ENCODE assay signal across 8 mouse cellular contexts in genomic region chr3:129532865-129533742, GRCm38 (mm10). TPM values are rescaled to one million over a fixed set of nuclear protein-coding genes. Genes with fewer than 3 reads are reported as not detected.
A peak's percentile ranks its signal among the peaks of the same experiment; 100 is the strongest.
DNase-seq lines count a peak whose midpoint lies in the region; ATAC-seq and TF ChIP-seq lines count a peak whose summit lies in the region.

No protein-coding gene starts in this region.

- no peak for TF ChIP-seq CTCF in forebrain, postnatal 0 days (IDR thresholded peaks at IDR 0.05; ENCODE audit: low read depth)

- no peaks in the 10 kb centered on the region for H3K27me3 ChIP-seq in lung, embryonic 15.5 days
- no peaks in the 10 kb centered on the region for H3K27me3 ChIP-seq in forebrain, postnatal 0 days (ENCODE audit: insufficient read depth, low read length)
- no peaks in the 10 kb centered on the region for H3K27me3 ChIP-seq in intestine, embryonic 14.5 days (replicated peaks; ENCODE audit: control insufficient read depth, insufficient read depth, low read length)
- no peaks in the 10 kb centered on the region for H3K27me3 ChIP-seq in limb, embryonic 11.5 days (ENCODE audit: control insufficient read depth, insufficient read depth, low read length)

- H3K4me3 ChIP-seq in lung, embryonic 15.5 days: peak overlapping the region; percentile 71
- peak overlapping the region; percentile 92 for H3K4me3 ChIP-seq in forebrain, postnatal 0 days (ENCODE audit: low read depth, low read length)
- peak overlapping the region; percentile 85 for H3K4me3 ChIP-seq in intestine, embryonic 14.5 days (ENCODE audit: low read depth, low read length)
- peak overlapping the region; percentile 90 for H3K4me3 ChIP-seq in limb, embryonic 11.5 days (ENCODE audit: low read depth, low read length)

- H3K9me3 ChIP-seq in lung, embryonic 15.5 days: no peaks in the 10 kb centered on the region
- no peaks in the 10 kb centered on the region for H3K9me3 ChIP-seq in forebrain, postnatal 0 days (ENCODE audit: low read length)
- no peaks in the 10 kb centered on the region for H3K9me3 ChIP-seq in intestine, embryonic 14.5 days (ENCODE audit: control insufficient read depth, low read length)
- H3K9me3 ChIP-seq in limb, embryonic 11.5 days (ENCODE audit: control insufficient read depth, low read length): no peaks in the 10 kb centered on the region

- no peak for ATAC-seq in lung, embryonic 15.5 days (ENCODE audit: borderline replicate concordance, extremely low read depth, low FRiP score, low TSS enrichment)
- ATAC-seq in forebrain, postnatal 0 days: peak; percentile 10
- ATAC-seq in intestine, embryonic 14.5 days (replicated peaks; ENCODE audit: low FRiP score, low TSS enrichment, low read depth): peak; percentile 10
- ATAC-seq in limb, embryonic 11.5 days (ENCODE audit: insufficient number of reproducible peaks, low FRiP score, low TSS enrichment, low read depth): peak; percentile 20; the same call in 1 of the 2 replicates
- ATAC-seq in monocyte, adult 5-6 weeks (replicated peaks; ENCODE audit: insufficient number of reproducible peaks, low FRiP score, low TSS enrichment, poor library complexity, severe bottlenecking): 0 out of 2 replicates have a peak, but pooled peaks have one; percentile 2

- H3K9ac ChIP-seq in lung, embryonic 15.5 days: peak overlapping the region; percentile 95
- peak overlapping the region; percentile 92 for H3K9ac ChIP-seq in forebrain, postnatal 0 days
- H3K9ac ChIP-seq in intestine, embryonic 14.5 days (ENCODE audit: low read length): peak overlapping the region; percentile 97
- peak overlapping the region; percentile 98 for H3K9ac ChIP-seq in limb, embryonic 11.5 days (ENCODE audit: low read length)

- no peaks in the 10 kb centered on the region for H3K36me3 ChIP-seq in lung, embryonic 15.5 days
- H3K36me3 ChIP-seq in forebrain, postnatal 0 days (ENCODE audit: insufficient read depth): no peaks in the 10 kb centered on the region
- H3K36me3 ChIP-seq in intestine, embryonic 14.5 days (ENCODE audit: control insufficient read depth, insufficient read depth, low read length): no peaks in the 10 kb centered on the region
- no peaks in the 10 kb centered on the region for H3K36me3 ChIP-seq in limb, embryonic 11.5 days (ENCODE audit: control insufficient read depth, insufficient read depth, low read length)

- H3K4me1 ChIP-seq in lung, embryonic 15.5 days: peaks cover 30% of the 10 kb centered on the region
- peaks cover 20% of the 10 kb centered on the region for H3K4me1 ChIP-seq in forebrain, postnatal 0 days (ENCODE audit: insufficient read depth)
- H3K4me1 ChIP-seq in intestine, embryonic 14.5 days (replicated peaks; ENCODE audit: control insufficient read depth, insufficient read depth, low read length): peaks cover 23% of the 10 kb centered on the region
- peaks cover 16% of the 10 kb centered on the region for H3K4me1 ChIP-seq in limb, embryonic 11.5 days (ENCODE audit: control insufficient read depth, insufficient read depth, low read length)

- WGBS in lung, embryonic 15.5 days: under 1% methylated on average over 40 of the region's 40 CpGs
- WGBS in forebrain, postnatal 0 days: under 1% methylated on average over 40 of the region's 40 CpGs
- WGBS in intestine, embryonic 14.5 days: 0% methylated on average over 40 of the region's 40 CpGs
- under 1% methylated on average over 40 of the region's 40 CpGs for WGBS in limb, embryonic 11.5 days

- no peak for DNase-seq in lung, postnatal 25 days (ENCODE audit: low spot score)
- peak; percentile 52 for DNase-seq in cerebellum, adult 8-10 months
- peak; percentile 72 for DNase-seq in forebrain, postnatal 0 days
- DNase-seq in intestine, embryonic 14.5 days (ENCODE audit: low spot score): peak; percentile 85
- peak; percentile 71 for DNase-seq in limb, embryonic 11.5 days (ENCODE audit: low spot score)
- peak; percentile 49 for DNase-seq in testis, postnatal 10 days (ENCODE audit: low spot score)

- H3K4me2 ChIP-seq in lung, embryonic 15.5 days: peak overlapping the region; percentile 87
- H3K4me2 ChIP-seq in forebrain, postnatal 0 days (ENCODE audit: low read depth): peak overlapping the region; percentile 74
- H3K4me2 ChIP-seq in intestine, embryonic 14.5 days (ENCODE audit: low read length): peak overlapping the region; percentile 66
- peak overlapping the region; percentile 70 for H3K4me2 ChIP-seq in limb, embryonic 11.5 days (ENCODE audit: low read depth, severe bottlenecking)

- peak overlapping the region; percentile 96 for H3K27ac ChIP-seq in lung, embryonic 15.5 days
- peak overlapping the region; percentile 96 for H3K27ac ChIP-seq in forebrain, postnatal 0 days (ENCODE audit: low read depth, low read length)
- peak overlapping the region; percentile 98 for H3K27ac ChIP-seq in intestine, embryonic 14.5 days (ENCODE audit: low read depth)
- H3K27ac ChIP-seq in limb, embryonic 11.5 days (replicated peaks; ENCODE audit: low read depth, low read length): peak overlapping the region; percentile 98

RNA-seq across cellular contexts. Expression of gene Elovl6, which starts 0.9 kb away (rescaled TPM):
- polyA plus RNA-seq in lung, embryonic 15.5 days (2015; fragmentation: Nextera tagmentation; extraction: Ambion mirVana): 14.0 and 14.8 TPM in 2 replicates
- 46.9 and 51.9 TPM in 2 replicates for total RNA-seq in forebrain, postnatal 0 days (2014; rRNA removed)
- 28.2 and 39.1 TPM in 2 replicates for polyA plus RNA-seq in forebrain, postnatal 0 days (2015; fragmentation: Nextera tagmentation; extraction: Ambion mirVana)
- polyA plus RNA-seq in intestine, embryonic 14.5 days (2014; fragmentation: Nextera tagmentation; extraction: Ambion mirVana): 53.4 and 54.3 TPM in 2 replicates
- 53.2 and 62.9 TPM in 2 replicates for polyA plus RNA-seq in limb, embryonic 11.5 days (2014; fragmentation: Nextera tagmentation; extraction: Ambion mirVana)
- 4.9 to 14.4 TPM (median 6.5 TPM) in 3 replicates for total RNA-seq in monocyte, adult 5-6 weeks (2017)
